22 mouse cellular contexts compared by ENCODE assay signal in genomic region chr16:22539275-22539674, GRCm38 (mm10).
A peak's percentile ranks its signal among the peaks of the same experiment; 100 is the strongest.
DNase-seq lines count a peak whose midpoint lies in the region; ATAC-seq lines count a peak whose summit lies in the region.
"Had no signal": no experiment of that assay in that cellular context is flagged by ENCODE, and none has a peak within 500 bp of the region (broad histone marks: within the 10 kb centered on the region; RNA-seq: fewer than 3 reads in every experiment).

No protein-coding gene starts in this region.

- H3K4me2 ChIP-seq in midbrain, embryonic 11.5 days, result no peak overlapping the region

- H3K36me3 ChIP-seq in midbrain, embryonic 11.5 days (ENCODE audit: control insufficient read depth, insufficient read depth, low read length), result no peaks in the 10 kb centered on the region
- H3K36me3 ChIP-seq in midbrain, embryonic 10.5 days, result no peaks in the 10 kb centered on the region
- H3K36me3 ChIP-seq: G1E had no signal

- no peaks in the 10 kb centered on the region for H3K4me1 ChIP-seq in midbrain, embryonic 11.5 days (ENCODE audit: control insufficient read depth, insufficient read depth, low read length)
- H3K4me1 ChIP-seq in midbrain, embryonic 10.5 days, result no peaks in the 10 kb centered on the region

- no peak for ATAC-seq in midbrain, embryonic 11.5 days (ENCODE audit: low FRiP score)
- ATAC-seq in common myeloid progenitor, adult 5-6 weeks (replicated peaks; ENCODE audit: low read depth, poor library complexity, severe bottlenecking), result peak; percentile 66
- ATAC-seq in megakaryocyte-erythroid progenitor cell, adult 5-6 weeks (replicated peaks; ENCODE audit: low FRiP score, low TSS enrichment, poor library complexity, severe bottlenecking), result 0 out of 2 replicates have a peak, but pooled peaks have one; percentile 34
- ATAC-seq: activated CD4-positive, CD25-positive, alpha-beta regulatory T cell, adult 4 months; CD4-positive, CD25-positive, alpha-beta regulatory T cell, adult 4 months; Patski had no signal

- H3K9ac ChIP-seq in midbrain, embryonic 11.5 days (ENCODE audit: low read length), result no peak overlapping the region

- no peak overlapping the region for H3K27ac ChIP-seq in midbrain, embryonic 11.5 days (ENCODE audit: low read depth, low read length)
- no peak overlapping the region for H3K27ac ChIP-seq in midbrain, embryonic 10.5 days (replicated peaks)

- DNase-seq in midbrain, embryonic 11.5 days (ENCODE audit: low spot score, missing footprints), result peak; percentile 54
- no peak for DNase-seq in midbrain, embryonic 10.5 days (ENCODE audit: low spot score)
- DNase-seq in c-Kit-positive CD71-positive TER-119-positive erythroid progenitor cells, embryonic 14.5 days (ENCODE audit: low spot score), result no peak
- DNase-seq in gastrocnemius, postnatal 14 days, result no peak
- DNase-seq: adrenal gland, adult 2 months; adrenal gland, adult 8-10 months; adrenal gland, postnatal 10 days; adrenal gland, postnatal 14 days; adrenal gland, postnatal 25 days; adrenal gland, postnatal 36 days; B cell, adult 2 months; cerebellum, adult 11 months; cerebellum, adult 11-12 months; cerebellum, adult 18-20 months; cerebellum, adult 2 months had no signal

- H3K27me3 ChIP-seq in midbrain, embryonic 11.5 days (ENCODE audit: control insufficient read depth, insufficient read depth, low read length), result no peaks in the 10 kb centered on the region
- peaks cover 15% of the 10 kb centered on the region for H3K27me3 ChIP-seq in midbrain, embryonic 10.5 days (ENCODE audit: low read depth, poor library complexity, severe bottlenecking)
- H3K27me3 ChIP-seq: CH12.LX had no signal

- no peaks in the 10 kb centered on the region for H3K9me3 ChIP-seq in midbrain, embryonic 11.5 days (ENCODE audit: control insufficient read depth, low read length)
- no peaks in the 10 kb centered on the region for H3K9me3 ChIP-seq in midbrain, embryonic 10.5 days (replicated peaks)
- H3K9me3 ChIP-seq: G1E had no signal

- intact Hi-C loops in gastrocnemius, postnatal 14 days (cut with DNase I; ENCODE audit: low total_unique reads), result no loop called here

- 77% methylated on average over 6 of the region's 6 CpGs for WGBS in midbrain, embryonic 11.5 days
- WGBS in midbrain, embryonic 10.5 days, result 80% methylated on average over 6 of the region's 6 CpGs

- H3K4me3 ChIP-seq in midbrain, embryonic 11.5 days (ENCODE audit: low read depth, low read length), result no peak overlapping the region
- no peak overlapping the region for H3K4me3 ChIP-seq in midbrain, embryonic 10.5 days
